Mouse (Mus musculus) liver, embryonic 14.5 days (tissue): ENCODE measurements around the gene Fgf14.

ENCODE experiments used
- CTCF ChIP-seq: IDR thresholded peaks from 2 replicates; pipeline ENCODE4 v1.5.1; 2016; ENCODE audit warnings: antibody characterized with exemption, low read depth, control low read depth
- EP300 ChIP-seq: IDR thresholded peaks from 2 replicates; pipeline ENCODE4 v1.6.1; 2016; ENCODE audit warnings: antibody characterized with exemption, low read depth

DNA sequence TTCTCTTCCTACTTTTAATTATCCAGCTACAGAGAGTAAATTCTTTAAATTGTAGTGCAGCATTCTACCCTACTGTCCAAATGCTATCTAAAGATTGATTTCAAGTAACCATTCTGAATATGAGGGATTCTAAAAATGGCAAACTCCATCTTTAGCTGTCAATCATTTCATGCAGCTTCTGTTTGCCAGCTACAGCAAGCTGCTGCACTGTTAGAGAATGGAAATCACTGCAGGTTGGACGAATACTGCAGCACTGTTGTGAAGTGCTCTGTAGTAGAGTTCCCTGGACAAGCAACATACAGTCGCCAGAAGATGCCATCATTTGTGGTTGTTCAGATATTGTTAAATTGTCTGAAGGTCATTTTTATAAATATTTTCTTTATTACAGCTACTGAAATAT lies 453.5 kb downstream of the Fgf14 start:
- TF ChIP-seq EP300 (no peak), CTCF (no peak)
